Mouse (Mus musculus) limb, embryonic 11.5 days (tissue): Measurements from ENCODE around the gene Cdc42bpg. TPM values are rescaled to one million over a fixed set of nuclear protein-coding genes. Genes with fewer than 3 reads are reported as not detected.

Experiments used
- ATAC-seq: fragments of 200-750 bp; cut with Nextera tagmentation; 2 replicates; pipeline ENCODE4 v1.8.0; 2017; ENCODE audit warnings: low read depth; ENCODE audit not compliant: insufficient number of reproducible peaks, low FRiP score, low TSS enrichment
- DNase-seq: peaks from one replicate; pipeline ENCODE4 v3.0.0-alpha.2; 2015; ENCODE audit warnings: low spot score
- H3K27ac ChIP-seq: fragments of 300-500 bp; sonication (generic); replicated peaks from 2 replicates; pipeline ENCODE4 v1.5.1; 2014; ENCODE audit warnings: low read depth, mild to moderate bottlenecking, low read length
- H3K27me3 ChIP-seq: fragments of 300-500 bp; sonication (generic); 2 replicates; pipeline ENCODE4 v1.6.1; 2014; ENCODE audit warnings: mild to moderate bottlenecking, low read length, mixed read lengths; ENCODE audit not compliant: control insufficient read depth, insufficient read depth
- H3K36me3 ChIP-seq: fragments of 300-500 bp; sonication (generic); 2 replicates; pipeline ENCODE4 v1.6.1; 2014; ENCODE audit warnings: mild to moderate bottlenecking, low read length, moderate library complexity, mixed read lengths; ENCODE audit not compliant: control insufficient read depth, insufficient read depth
- H3K4me1 ChIP-seq: fragments of 300-500 bp; sonication (generic); 2 replicates; pipeline ENCODE4 v1.6.1; 2014; ENCODE audit warnings: low read length, mixed read lengths; ENCODE audit not compliant: control insufficient read depth, insufficient read depth
- H3K4me2 ChIP-seq: fragments of 300-500 bp; sonication (generic); 2 replicates; pipeline ENCODE4 v1.6.1; 2014; ENCODE audit warnings: low read depth, mild to moderate bottlenecking, moderate library complexity; ENCODE audit not compliant: severe bottlenecking
- H3K4me3 ChIP-seq: fragments of 300-500 bp; sonication (generic); 2 replicates; pipeline ENCODE4 v1.5.1; 2014; ENCODE audit warnings: low read depth, low read length
- H3K9ac ChIP-seq: fragments of 300-500 bp; sonication (generic); 2 replicates; pipeline ENCODE4 v1.6.1; 2014; ENCODE audit warnings: mild to moderate bottlenecking, low read length
- H3K9me3 ChIP-seq: fragments of 300-500 bp; sonication (generic); 2 replicates; pipeline ENCODE4 v1.6.1; 2016; ENCODE audit warnings: low read length; ENCODE audit not compliant: control insufficient read depth
- WGBS: fragments of 180-500 bp; shearing (Covaris S2); extraction: QIAGEN DNeasy Blood & Tissue Kit; methylation state at CpG from one replicate; pipeline ENCODE4 v1.1.7; 2014; 5-methylcytosine and 5-hydroxymethylcytosine counted together
- polyA plus RNA-seq: library from polyadenylated mRNA; unstranded; fragments of >200 nt; fragmentation: Nextera tagmentation; extraction: Ambion mirVana; gene quantifications from 2 replicates; pipeline ENCODE4 v1.2.1, GENCODE M21; 2014

Gene Cdc42bpg
- polyA plus RNA-seq, 1 experiment from 2014 or later: 0.69 TPM

GRCm38 (mm10) chr19:6315573-6315972, 9.3 kb downstream of the Cdc42bpg start:
- DNase-seq: no peak
- Histone ChIP-seq H3K4me3 (no peak overlapping the region), H3K9me3 (no peaks in the 10 kb centered on the region), H3K36me3 (peaks cover 5% of the 10 kb centered on the region), H3K27me3 (no peaks in the 10 kb centered on the region), H3K9ac (no peak overlapping the region), H3K4me1 (no peaks in the 10 kb centered on the region), H3K27ac (no peak overlapping the region), H3K4me2 (no peak overlapping the region)
- ATAC-seq: no peak
- 83% methylated on average over 14 of the region's 14 CpGs for WGBS

DNA sequence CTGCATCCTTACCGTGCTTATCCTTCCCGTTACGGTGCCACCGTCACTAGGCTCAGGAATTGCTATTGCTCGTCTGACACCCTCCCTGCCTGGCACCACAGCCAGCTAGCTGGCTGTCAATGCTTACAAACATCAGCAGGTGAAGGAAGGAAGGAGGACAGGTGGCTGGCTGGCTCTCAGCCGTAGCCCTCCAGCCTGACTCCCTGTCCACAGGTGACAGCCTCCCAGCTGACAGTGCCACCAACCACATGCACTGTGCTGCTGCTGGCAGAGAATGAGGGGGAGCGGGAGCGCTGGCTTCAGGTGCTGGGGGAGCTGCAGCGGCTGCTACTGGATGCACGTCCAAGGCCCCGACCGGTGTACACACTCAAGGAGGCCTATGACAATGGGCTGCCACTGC, 11.9 kb downstream of the Cdc42bpg start:
- 94% methylated on average over 12 of the region's 12 CpGs for WGBS
- no peak for ATAC-seq
- no peaks in the 10 kb centered on the region for H3K27me3 ChIP-seq
- H3K4me3 ChIP-seq: no peak overlapping the region
- H3K9ac ChIP-seq: no peak overlapping the region
- no peak overlapping the region for H3K4me2 ChIP-seq
- DNase-seq: no peak
- peaks cover 8% of the 10 kb centered on the region for H3K36me3 ChIP-seq
- no peaks in the 10 kb centered on the region for H3K4me1 ChIP-seq
- no peak overlapping the region for H3K27ac ChIP-seq
- no peaks in the 10 kb centered on the region for H3K9me3 ChIP-seq

GRCm38 (mm10) chr19:6321358-6321757, 15.1 kb downstream of the Cdc42bpg start:
- DNase-seq (no peak), ATAC-seq (no peak)
- no peak overlapping the region for H3K27ac ChIP-seq
- H3K27me3 ChIP-seq: no peaks in the 10 kb centered on the region
- H3K4me2 ChIP-seq: no peak overlapping the region
- no peak overlapping the region for H3K4me3 ChIP-seq
- peaks cover 8% of the 10 kb centered on the region for H3K36me3 ChIP-seq
- WGBS: 85% methylated on average over 8 of the region's 8 CpGs
- H3K9me3 ChIP-seq: no peaks in the 10 kb centered on the region
- H3K4me1 ChIP-seq: no peaks in the 10 kb centered on the region
- no peak overlapping the region for H3K9ac ChIP-seq

DNA sequence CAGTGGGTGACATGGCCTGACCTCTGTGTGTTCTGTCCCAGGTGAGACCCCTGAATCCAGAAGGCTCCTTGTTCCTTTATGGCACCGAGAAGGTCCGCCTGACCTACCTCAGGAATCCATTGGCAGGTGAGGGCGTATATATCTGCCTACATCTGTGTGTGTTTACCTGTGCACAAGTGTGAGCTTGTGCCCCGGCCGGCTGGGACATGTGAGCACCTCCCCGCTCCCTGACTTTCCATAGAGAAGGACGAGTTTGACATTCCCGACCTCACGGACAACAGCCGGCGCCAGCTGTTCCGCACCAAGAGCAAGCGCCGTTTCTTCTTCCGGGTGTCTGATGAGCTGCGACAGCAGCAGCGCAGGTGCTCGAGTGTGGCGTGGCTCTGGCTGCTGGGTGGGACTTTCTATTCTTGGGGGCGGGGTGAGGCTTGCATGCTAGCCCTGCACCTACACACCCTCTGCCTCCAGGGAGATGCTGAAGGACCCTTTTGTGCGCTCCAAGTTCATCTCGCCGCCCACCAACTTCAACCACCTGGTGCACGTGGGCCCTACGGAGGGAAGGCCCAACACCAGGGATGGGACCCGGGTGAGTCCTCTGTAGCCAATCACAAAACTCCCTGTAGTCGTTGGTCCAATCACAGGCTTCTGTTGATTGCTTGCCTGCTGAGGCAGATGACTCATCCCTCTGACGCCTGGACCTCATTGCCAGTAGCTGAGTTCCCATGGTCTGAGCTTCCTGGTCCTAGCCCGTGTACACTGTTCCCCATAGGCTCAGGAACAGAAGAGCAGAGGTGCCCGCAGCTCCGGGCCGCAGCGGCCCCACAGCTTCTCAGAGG, 15.7 kb downstream of the Cdc42bpg start:
- Histone ChIP-seq H3K27me3 (no peaks in the 10 kb centered on the region), H3K4me3 (no peak overlapping the region), H3K27ac (no peak overlapping the region), H3K4me2 (no peak overlapping the region), H3K9ac (no peak overlapping the region), H3K4me1 (no peaks in the 10 kb centered on the region), H3K9me3 (no peaks in the 10 kb centered on the region), H3K36me3 (peaks cover 7% of the 10 kb centered on the region)
- DNase-seq (no peak), ATAC-seq (no peak)
- 86% methylated on average over 33 of the region's 33 CpGs for WGBS

DNA sequence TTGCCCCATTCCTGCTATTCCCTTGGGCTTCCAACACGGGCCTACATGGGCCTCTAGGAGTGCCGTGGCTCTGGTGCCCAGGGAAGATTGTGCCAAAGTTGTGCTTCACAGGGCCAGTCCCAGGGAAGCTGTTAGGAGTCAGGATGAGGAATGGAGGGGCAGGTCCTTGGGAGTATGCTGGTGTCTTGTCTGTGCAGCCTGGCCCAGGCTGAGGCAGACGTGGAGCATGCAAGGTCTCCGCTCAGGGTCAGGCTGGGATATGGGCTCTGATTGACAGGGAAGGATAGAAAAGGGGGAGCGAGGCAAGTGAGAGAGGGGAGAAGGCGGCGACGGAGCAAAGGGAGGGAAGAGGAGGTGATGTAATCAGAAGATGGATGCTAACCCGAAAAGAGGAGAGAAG, 18.5 kb downstream of the Cdc42bpg start:
- Histone ChIP-seq H3K4me2 (no peak overlapping the region), H3K4me1 (no peaks in the 10 kb centered on the region), H3K9ac (no peak overlapping the region; the same call in 1 of the 2 replicates), H3K27ac (no peak overlapping the region), H3K9me3 (no peaks in the 10 kb centered on the region), H3K27me3 (no peaks in the 10 kb centered on the region), H3K4me3 (no peak overlapping the region), H3K36me3 (peaks cover 3% of the 10 kb centered on the region; the same call in 1 of the 2 replicates)
- 89% methylated on average over 9 of the region's 9 CpGs for WGBS
- no peak for DNase-seq
- no peak for ATAC-seq

DNA sequence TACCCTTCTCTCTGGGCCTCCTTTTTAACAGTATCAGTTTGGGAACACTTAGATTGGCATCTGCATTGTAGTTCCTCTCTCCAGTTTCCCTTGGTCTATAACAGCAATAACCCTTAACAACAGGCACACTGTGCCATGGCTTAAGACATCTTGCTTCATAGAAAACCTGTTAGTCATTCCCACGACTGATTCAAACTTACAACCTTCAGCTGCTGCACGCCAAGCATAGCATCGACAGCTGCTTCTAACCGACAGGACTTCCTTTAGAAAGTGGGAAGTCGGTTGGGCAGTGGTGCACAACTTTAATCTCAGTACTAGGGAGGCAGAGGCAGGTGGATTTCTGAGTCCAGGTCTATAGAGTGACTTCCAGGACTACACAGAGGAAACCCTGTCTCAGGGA, 24.9 kb downstream of the Cdc42bpg start:
- H3K9ac ChIP-seq: peak overlapping the region; percentile 34; the same call in 1 of the 2 replicates
- 65% methylated on average over 5 of the region's 5 CpGs for WGBS
- no peak overlapping the region for H3K27ac ChIP-seq
- no peaks in the 10 kb centered on the region for H3K36me3 ChIP-seq
- no peak for DNase-seq
- H3K4me3 ChIP-seq: no peak overlapping the region
- peaks cover 14% of the 10 kb centered on the region for H3K4me1 ChIP-seq
- no peaks in the 10 kb centered on the region for H3K9me3 ChIP-seq
- H3K4me2 ChIP-seq: no peak overlapping the region
- H3K27me3 ChIP-seq: no peaks in the 10 kb centered on the region
- ATAC-seq: no peak

DNA sequence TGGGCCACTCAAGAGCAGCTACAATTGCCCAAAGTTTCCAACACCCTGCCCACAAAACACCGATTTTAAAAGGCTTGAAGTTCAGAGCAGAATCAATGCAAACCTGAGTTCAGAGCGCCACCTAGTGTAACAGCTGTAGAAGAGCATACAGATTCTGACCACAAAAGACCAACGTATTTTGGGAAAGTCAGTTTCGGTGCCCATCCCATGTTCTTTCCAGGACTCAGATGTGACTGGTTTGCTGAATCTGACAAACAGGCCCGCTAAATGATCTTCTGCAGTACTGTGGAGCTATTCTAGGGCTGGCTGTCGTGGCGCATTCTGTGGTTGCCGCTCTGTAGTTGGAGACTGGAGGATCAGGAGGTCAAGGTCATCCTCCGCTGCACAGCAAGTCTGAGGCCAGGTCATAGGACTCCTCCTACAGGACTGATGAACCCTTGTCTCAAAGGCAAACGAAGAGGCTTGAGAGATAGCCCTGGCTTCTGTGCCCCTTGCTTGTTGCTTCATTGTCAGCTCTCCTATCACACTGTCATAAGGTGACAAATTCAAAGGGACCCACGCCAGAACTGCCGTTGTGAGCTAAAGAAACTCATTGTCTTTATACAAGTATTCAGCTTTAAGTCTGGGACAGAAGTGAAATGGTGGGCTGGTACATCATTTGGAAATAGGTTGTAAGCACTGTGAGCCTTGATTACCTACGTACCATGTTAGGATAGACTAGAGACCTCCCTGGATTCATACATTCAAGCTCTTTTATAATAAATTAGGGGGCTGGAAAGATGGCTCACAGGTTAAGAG, 25.7 kb downstream of the Cdc42bpg start:
- DNase-seq (peak; percentile 78), ATAC-seq (no peak)
- no peak overlapping the region for H3K4me3 ChIP-seq
- H3K4me2 ChIP-seq: 0 out of 2 replicates have a peak overlapping the region, but pooled peaks have one; percentile 20
- no peaks in the 10 kb centered on the region for H3K9me3 ChIP-seq
- no peaks in the 10 kb centered on the region for H3K36me3 ChIP-seq
- no peak overlapping the region for H3K27ac ChIP-seq
- H3K27me3 ChIP-seq: no peaks in the 10 kb centered on the region
- WGBS: 28% methylated on average over 13 of the region's 13 CpGs
- H3K4me1 ChIP-seq: peaks cover 20% of the 10 kb centered on the region
- peak overlapping the region; percentile 34 for H3K9ac ChIP-seq

GRCm38 (mm10) chr19:6333761-6334595, 27.7 kb downstream of the Cdc42bpg start:
- H3K9me3 ChIP-seq: no peaks in the 10 kb centered on the region
- peak overlapping the region; percentile 39 for H3K4me2 ChIP-seq
- ATAC-seq: peak; percentile 14; the same call in 1 of the 2 replicates
- peaks cover 20% of the 10 kb centered on the region for H3K4me1 ChIP-seq
- peak overlapping the region; percentile 88 for H3K4me3 ChIP-seq
- no peak for DNase-seq
- H3K36me3 ChIP-seq: peaks cover 17% of the 10 kb centered on the region
- peak overlapping the region; percentile 61; the same call in 1 of the 2 replicates for H3K27ac ChIP-seq
- no peaks in the 10 kb centered on the region for H3K27me3 ChIP-seq
- 70% methylated on average over 9 of the region's 9 CpGs for WGBS
- H3K9ac ChIP-seq: peak overlapping the region; percentile 40
